Mouse (Mus musculus) forebrain, embryonic 11.5 days (tissue): ENCODE measurements around the gene Sorcs1. TPM values are rescaled to one million over a fixed set of nuclear protein-coding genes. Genes with fewer than 3 reads are reported as not detected.

Experiments
- ATAC-seq: fragments of 200-750 bp; cut with Nextera tagmentation; replicated peaks from 2 replicates; pipeline ENCODE4 v1.8.0; 2017; ENCODE audit warnings: moderate TSS enrichment; ENCODE audit not compliant: low FRiP score
- DNase-seq: peaks from one replicate; pipeline ENCODE4 v3.0.0-alpha.2; 2017; ENCODE audit warnings: low spot score
- H3K27ac ChIP-seq: fragments of 300-500 bp; sonication (generic); 2 replicates; pipeline ENCODE4 v1.5.1; 2014; ENCODE audit warnings: low read depth, low read length
- H3K27me3 ChIP-seq: fragments of 300-500 bp; sonication (generic); 2 replicates; pipeline ENCODE4 v1.6.1; 2014; ENCODE audit warnings: mild to moderate bottlenecking, low read length, mixed read lengths; ENCODE audit not compliant: control insufficient read depth, insufficient read depth
- H3K36me3 ChIP-seq: fragments of 300-500 bp; sonication (generic); 2 replicates; pipeline ENCODE4 v1.6.1; 2014; ENCODE audit warnings: mild to moderate bottlenecking, low read length, moderate library complexity, mixed read lengths; ENCODE audit not compliant: control insufficient read depth, insufficient read depth
- H3K4me1 ChIP-seq: fragments of 300-500 bp; sonication (generic); replicated peaks from 2 replicates; pipeline ENCODE4 v1.6.1; 2014; ENCODE audit warnings: low read length, mixed read lengths; ENCODE audit not compliant: control insufficient read depth, insufficient read depth
- H3K4me2 ChIP-seq: fragments of 300-500 bp; sonication (generic); 2 replicates; pipeline ENCODE4 v1.6.1; 2014; ENCODE audit warnings: low read depth, mild to moderate bottlenecking, low read length, moderate library complexity, mixed read lengths; ENCODE audit not compliant: severe bottlenecking
- H3K4me3 ChIP-seq: fragments of 300-500 bp; sonication (generic); 2 replicates; pipeline ENCODE4 v1.5.1; 2014; ENCODE audit warnings: low read depth, low read length
- H3K9ac ChIP-seq: fragments of 300-500 bp; sonication (generic); 2 replicates; pipeline ENCODE4 v1.6.1; 2014; ENCODE audit warnings: low read length
- H3K9me3 ChIP-seq: fragments of 300-500 bp; sonication (generic); 2 replicates; pipeline ENCODE4 v1.6.1; 2016; ENCODE audit warnings: low read length, mixed read lengths; ENCODE audit not compliant: control insufficient read depth
- WGBS: fragments of 180-500 bp; shearing (Covaris S2); extraction: QIAGEN DNeasy Blood & Tissue Kit; methylation state at CpG from one replicate; pipeline ENCODE4 v1.1.7; 2014; 5-methylcytosine and 5-hydroxymethylcytosine counted together
- polyA plus RNA-seq: library from polyadenylated mRNA; unstranded; fragments of >200 nt; fragmentation: Nextera tagmentation; extraction: Ambion mirVana; gene quantifications from 2 replicates; pipeline ENCODE4 v1.2.1, GENCODE M21; 2014

Sorcs1 gene
- polyA plus RNA-seq, 1 experiment from 2014 or later, result 5.1 TPM

- no peaks in the 10 kb centered on the region for H3K4me1 ChIP-seq
- no peak overlapping the region for H3K27ac ChIP-seq
- no peaks in the 10 kb centered on the region for H3K27me3 ChIP-seq
- no peak for DNase-seq
- 84% methylated on average over 3 of the region's 3 CpGs for WGBS
- H3K36me3 ChIP-seq, result no peaks in the 10 kb centered on the region
- ATAC-seq, result no peak
- H3K4me2 ChIP-seq, result no peak overlapping the region
- no peak overlapping the region for H3K4me3 ChIP-seq
- H3K9ac ChIP-seq, result no peak overlapping the region
- no peaks in the 10 kb centered on the region for H3K9me3 ChIP-seq
Measured at GRCm38 (mm10) chr19:50326151-50326550, 352.3 kb downstream of the Sorcs1 start.

DNA sequence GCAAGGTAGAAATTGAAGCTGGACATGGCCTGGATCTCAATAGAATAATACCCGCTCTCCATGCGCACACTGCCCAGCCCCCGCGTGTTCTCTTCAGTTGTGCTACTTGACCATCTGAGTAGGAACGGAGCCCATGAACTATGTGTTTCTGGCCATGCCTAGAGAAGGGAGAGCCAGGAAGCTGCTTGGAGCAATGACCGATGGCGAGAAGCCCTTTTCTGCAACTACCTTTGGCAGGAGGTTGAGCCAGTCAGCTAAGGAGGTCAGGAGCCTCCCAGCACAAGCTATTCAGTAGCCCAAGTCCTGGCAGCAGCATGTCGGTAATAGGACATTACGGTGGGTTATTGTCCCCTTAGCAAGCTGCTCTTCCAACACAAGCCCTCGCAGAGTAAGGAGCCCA is 352.8 kb downstream of the Sorcs1 start:
- Histone ChIP-seq H3K36me3 (no peaks in the 10 kb centered on the region), H3K4me1 (no peaks in the 10 kb centered on the region), H3K27ac (no peak overlapping the region), H3K9me3 (no peaks in the 10 kb centered on the region), H3K9ac (no peak overlapping the region), H3K27me3 (no peaks in the 10 kb centered on the region), H3K4me2 (no peak overlapping the region), H3K4me3 (no peak overlapping the region)
- DNase-seq (no peak), ATAC-seq (no peak)
- 94% methylated on average over 10 of the region's 10 CpGs for WGBS

- no peak overlapping the region for H3K9ac ChIP-seq
- no peaks in the 10 kb centered on the region for H3K27me3 ChIP-seq
- no peak overlapping the region for H3K4me2 ChIP-seq
- ATAC-seq (no peak), DNase-seq (no peak)
- H3K4me3 ChIP-seq, result no peak overlapping the region
- H3K4me1 ChIP-seq, result no peaks in the 10 kb centered on the region
- H3K9me3 ChIP-seq, result no peaks in the 10 kb centered on the region
- H3K27ac ChIP-seq, result no peak overlapping the region
- H3K36me3 ChIP-seq, result no peaks in the 10 kb centered on the region
- 60% methylated on average over 2 of the region's 2 CpGs for WGBS
Measured at GRCm38 (mm10) chr19:50307046-50307445, 371.4 kb downstream of the Sorcs1 start.

DNA sequence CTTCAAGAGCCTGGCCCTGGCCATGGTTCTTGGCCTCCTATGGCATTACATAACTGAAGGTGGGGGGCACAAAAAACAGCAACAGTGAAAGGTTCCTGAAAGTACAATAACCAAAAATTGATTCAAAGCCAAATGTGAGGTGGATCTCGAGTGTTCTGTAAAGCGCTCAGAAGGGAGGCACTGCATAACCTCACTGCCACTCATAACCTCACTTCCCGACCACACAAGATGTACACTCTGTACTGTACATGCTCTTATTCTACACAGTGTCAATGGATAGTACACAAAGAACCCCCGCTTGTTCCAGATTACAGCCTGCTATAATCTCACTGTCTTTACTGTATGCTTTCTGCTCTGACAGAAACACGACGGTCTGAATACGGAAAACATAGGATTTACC is 384.2 kb downstream of the Sorcs1 start:
- Histone ChIP-seq H3K27me3 (no peaks in the 10 kb centered on the region), H3K27ac (no peak overlapping the region), H3K4me2 (no peak overlapping the region), H3K4me3 (no peak overlapping the region), H3K36me3 (no peaks in the 10 kb centered on the region), H3K9ac (no peak overlapping the region), H3K9me3 (no peaks in the 10 kb centered on the region), H3K4me1 (no peaks in the 10 kb centered on the region)
- WGBS, result 93% methylated on average over 7 of the region's 7 CpGs
- DNase-seq (no peak), ATAC-seq (no peak)

GRCm38 (mm10) chr19:50264450-50264849 is 414.0 kb downstream of the Sorcs1 start:
- Histone ChIP-seq H3K9me3 (no peaks in the 10 kb centered on the region), H3K36me3 (no peaks in the 10 kb centered on the region), H3K4me3 (no peak overlapping the region), H3K27ac (no peak overlapping the region), H3K9ac (no peak overlapping the region), H3K4me2 (no peak overlapping the region), H3K27me3 (no peaks in the 10 kb centered on the region), H3K4me1 (no peaks in the 10 kb centered on the region)
- DNase-seq (peak; percentile 54), ATAC-seq (no peak)
- 82% methylated on average over 1 of the region's 1 CpGs for WGBS

GRCm38 (mm10) chr19:50258718-50259413 is 419.6 kb downstream of the Sorcs1 start:
- 45% methylated on average over 16 of the region's 16 CpGs for WGBS
- Histone ChIP-seq H3K4me2 (no peak overlapping the region), H3K9me3 (no peaks in the 10 kb centered on the region), H3K36me3 (no peaks in the 10 kb centered on the region), H3K4me1 (no peaks in the 10 kb centered on the region), H3K4me3 (no peak overlapping the region), H3K27me3 (no peaks in the 10 kb centered on the region), H3K27ac (no peak overlapping the region), H3K9ac (no peak overlapping the region)
- DNase-seq (peak; percentile 73), ATAC-seq (peak; percentile 72)

- Histone ChIP-seq H3K9me3 (no peaks in the 10 kb centered on the region), H3K27ac (no peak overlapping the region), H3K9ac (no peak overlapping the region), H3K4me1 (no peaks in the 10 kb centered on the region), H3K36me3 (no peaks in the 10 kb centered on the region), H3K27me3 (no peaks in the 10 kb centered on the region), H3K4me3 (no peak overlapping the region), H3K4me2 (no peak overlapping the region)
- WGBS, result 81% methylated on average over 5 of the region's 5 CpGs
- no peak for ATAC-seq
- DNase-seq, result no peak
Measured at GRCm38 (mm10) chr19:50220476-50220875, 458.0 kb downstream of the Sorcs1 start.

DNA sequence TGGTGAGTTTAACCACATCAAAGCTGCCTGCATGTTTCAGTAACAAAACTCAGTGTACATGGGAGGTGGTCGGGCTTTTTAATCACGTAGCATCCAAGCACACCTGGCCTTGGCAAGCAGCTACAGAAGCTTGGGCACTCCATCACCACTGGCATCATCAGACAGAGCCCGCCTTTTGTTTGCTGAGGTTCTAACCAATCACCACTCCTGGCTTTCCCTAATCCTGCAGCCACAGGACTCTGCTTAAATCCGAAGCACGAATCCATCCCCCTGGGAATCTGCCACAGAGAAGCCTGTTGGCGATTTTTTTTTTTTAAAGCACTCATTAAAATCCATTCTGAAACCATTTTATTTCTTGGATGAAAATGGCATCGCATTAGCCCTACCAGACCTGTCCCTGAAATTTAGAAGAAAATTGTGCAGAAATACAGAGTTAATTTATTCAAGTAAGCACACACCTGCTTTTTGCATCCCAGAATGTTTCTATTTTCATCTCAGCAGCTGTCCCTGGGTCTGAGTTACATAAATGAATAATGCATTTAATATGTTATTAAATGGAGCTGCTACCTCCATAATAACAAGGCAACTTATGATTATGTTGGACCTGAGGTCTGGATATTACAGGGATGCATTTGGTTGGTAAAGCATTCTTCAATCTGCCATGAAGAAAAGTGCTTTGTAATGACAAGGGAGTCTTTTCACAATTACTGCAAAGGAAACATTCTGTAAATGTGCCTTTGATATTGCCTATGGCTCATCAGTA is 463.8 kb downstream of the Sorcs1 start:
- no peak overlapping the region for H3K27ac ChIP-seq
- no peak overlapping the region for H3K4me2 ChIP-seq
- H3K27me3 ChIP-seq, result no peaks in the 10 kb centered on the region
- no peaks in the 10 kb centered on the region for H3K36me3 ChIP-seq
- DNase-seq (peak; percentile 49), ATAC-seq (peak; percentile 60; the same call in 1 of the 2 replicates)
- no peaks in the 10 kb centered on the region for H3K9me3 ChIP-seq
- H3K4me3 ChIP-seq, result no peak overlapping the region
- 27% methylated on average over 7 of the region's 7 CpGs for WGBS
- H3K9ac ChIP-seq, result no peak overlapping the region
- H3K4me1 ChIP-seq, result 0 out of 2 replicates have a peak, but pooled peaks cover 1% of the 10 kb centered on the region
